Mouse (Mus musculus): ENCODE results near the gene Gm3317. TPM values are rescaled to one million over a fixed set of nuclear protein-coding genes. Genes with fewer than 3 reads are reported as not detected.
"Not testable (repeated sequence)": the region's sequence is repeated elsewhere in the genome, so short reads cannot be mapped to it uniquely, and the experiment has no call there.

Gene Gm3317
- total RNA-seq (2015), result not detected in 2 replicates
- total RNA-seq (2017), result not detected in 2 replicates

DNA sequence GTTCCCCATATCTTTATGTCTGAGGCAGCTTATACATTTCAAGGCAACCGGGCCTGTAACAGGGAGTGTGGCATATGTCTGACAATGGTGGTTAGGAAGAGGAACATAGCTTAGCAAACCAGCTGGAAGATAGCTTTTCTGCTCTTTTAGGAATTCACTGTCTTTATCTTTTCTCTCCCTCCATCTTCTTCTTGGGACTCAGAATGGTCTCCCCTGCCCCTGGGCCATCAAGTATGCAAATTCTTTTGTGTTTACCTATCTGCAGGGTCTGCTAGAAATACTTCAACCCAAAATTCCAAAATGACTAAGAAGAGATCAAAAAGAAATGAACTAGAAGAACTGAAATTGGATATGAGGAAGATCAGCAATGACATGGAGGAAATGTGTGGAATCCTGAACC lies at the start of gene Gm3317:
TSS of gene Gm3317 (plus strand) at position 301 of the 400 bp plus-strand sequence.
- not testable (repeated sequence) for ATAC-seq (replicated peaks; ENCODE audit: poor library complexity)

DNA sequence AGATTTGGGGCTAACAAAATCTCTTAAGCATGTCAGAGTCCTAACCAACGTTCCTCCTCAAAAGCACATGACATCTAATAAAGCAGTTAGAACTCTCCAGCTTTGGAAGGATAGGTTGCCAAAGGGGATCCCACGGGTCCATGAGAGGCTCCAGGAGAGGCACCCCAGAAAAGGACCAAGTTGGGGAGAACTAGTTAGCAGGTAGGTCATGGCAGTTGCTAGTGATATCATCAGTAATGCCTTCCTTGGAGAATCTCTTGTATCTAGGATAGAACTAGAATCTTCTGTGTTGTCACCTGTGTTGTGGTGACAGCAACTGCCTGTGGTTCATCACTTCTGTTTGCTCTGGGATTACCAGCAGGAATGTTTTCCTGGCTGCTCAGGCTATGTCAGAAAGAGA lies 33.1 kb upstream of the Gm3317 start, which contains the start of gene Gm8279:
TSS of gene Gm8279 (plus strand) at position 301 of the 400 bp plus-strand sequence.
- not testable (repeated sequence) for ATAC-seq (replicated peaks; ENCODE audit: poor library complexity)

DNA sequence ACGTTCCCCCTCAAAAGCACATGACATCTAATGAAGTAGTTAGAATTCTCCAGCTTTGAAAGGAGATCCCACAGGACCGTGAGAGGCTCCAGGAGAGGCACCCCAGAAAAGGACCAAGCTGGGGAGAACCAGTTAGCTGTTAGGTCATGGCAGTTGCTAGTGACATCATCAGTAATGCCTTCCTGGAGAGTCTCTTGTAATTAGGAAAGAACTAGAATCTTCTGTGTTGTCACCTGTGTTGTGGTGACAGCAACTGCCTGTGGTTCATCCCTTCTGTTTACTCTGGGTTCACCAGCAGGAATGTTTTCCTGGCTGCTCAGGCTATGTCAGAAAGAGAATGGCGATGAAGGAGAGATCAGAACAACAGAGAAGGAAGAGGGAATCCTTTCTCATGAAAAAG lies 21.2 kb downstream of the Gm3317 start, which contains the start of gene Gm8271:
TSS of gene Gm8271 (plus strand) at position 301 of the 400 bp plus-strand sequence.
- not testable (repeated sequence) for ATAC-seq (replicated peaks; ENCODE audit: poor library complexity)

Other genes with a start within 250 kb of the Gm3317 start
- not detected in 2 replicates for gene Gm8297, start 180.6 kb upstream of the Gm3317 start, total RNA-seq (2015)
- not detected in 2 replicates for gene Gm8297, start 180.6 kb upstream of the Gm3317 start, total RNA-seq (2017)
- gene Gm3298, start 148.6 kb upstream of the Gm3317 start, total RNA-seq (2015), result not detected in 2 replicates
- gene Gm3298, start 148.6 kb upstream of the Gm3317 start, total RNA-seq (2017), result not detected in 2 replicates
- not detected in 2 replicates for gene 4930555G01Rik, start 113.9 kb upstream of the Gm3317 start, total RNA-seq (2015)
- not detected in 2 replicates for gene 4930555G01Rik, start 113.9 kb upstream of the Gm3317 start, total RNA-seq (2017)
- 0.25 TPM in 1 of 2 replicates, not detected in the other for gene Gm8281, start 93.5 kb upstream of the Gm3317 start, total RNA-seq (2015)
- gene Gm8281, start 93.5 kb upstream of the Gm3317 start, total RNA-seq (2017), result not detected in 2 replicates
- gene Gm8279, start 33.0 kb upstream of the Gm3317 start, total RNA-seq (2015), result not detected in 2 replicates
- gene Gm8279, start 33.0 kb upstream of the Gm3317 start, total RNA-seq (2017), result not detected in 2 replicates
- gene Gm8271, start 21.3 kb downstream of the Gm3317 start, total RNA-seq (2015), result not detected in 2 replicates
- not detected in 2 replicates for gene Gm8271, start 21.3 kb downstream of the Gm3317 start, total RNA-seq (2017)
- gene Gm3526, start 96.0 kb downstream of the Gm3317 start, total RNA-seq (2015), result not detected in 2 replicates
- gene Gm3526, start 96.0 kb downstream of the Gm3317 start, total RNA-seq (2017), result not detected in 2 replicates
- gene Gm3542, start 170.4 kb downstream of the Gm3317 start, total RNA-seq (2015), result not detected in 2 replicates
- not detected in 2 replicates for gene Gm3542, start 170.4 kb downstream of the Gm3317 start, total RNA-seq (2017)
- gene Gm3500, start 224.5 kb downstream of the Gm3317 start, total RNA-seq (2015), result not detected in 2 replicates
- gene Gm3500, start 224.5 kb downstream of the Gm3317 start, total RNA-seq (2017), result not detected in 2 replicates